In the genomic region with DNA sequence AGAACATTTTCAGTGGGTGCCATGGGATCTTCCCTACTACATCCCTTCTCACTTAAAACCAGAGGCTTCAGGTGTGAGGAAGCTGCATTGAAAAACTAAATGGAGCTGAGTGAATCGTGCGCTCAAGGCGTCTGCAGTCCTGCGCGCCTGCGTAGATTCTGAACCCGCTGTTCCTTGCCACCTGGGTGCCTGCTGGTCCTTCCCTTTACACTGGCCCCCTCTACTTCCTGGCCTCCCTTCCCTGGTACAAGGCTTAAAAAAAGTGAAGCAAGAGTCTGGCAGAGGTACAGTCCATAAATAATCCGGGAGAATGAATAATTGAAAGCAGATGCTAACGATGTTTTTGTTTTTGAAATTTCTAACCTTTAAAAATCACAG, we compare ENCODE assay signal across 8 mouse cellular contexts. TPM values are rescaled to one million over a fixed set of nuclear protein-coding genes. Genes with fewer than 3 reads are reported as not detected.
A peak's percentile ranks its signal among the peaks of the same experiment; 100 is the strongest.
DNase-seq lines count a peak whose midpoint lies in the region; ATAC-seq and TF ChIP-seq lines count a peak whose summit lies in the region.

No protein-coding gene starts in this region.

- H3K4me2 ChIP-seq in lung, embryonic 14.5 days: peak overlapping the region; percentile 66
- peak overlapping the region; percentile 81 for H3K4me2 ChIP-seq in embryonic facial prominence, embryonic 15.5 days (replicated peaks)
- peak overlapping the region; percentile 84 for H3K4me2 ChIP-seq in intestine, embryonic 16.5 days (ENCODE audit: low read depth, low read length)
- H3K4me2 ChIP-seq in neural tube, embryonic 14.5 days (ENCODE audit: low read depth, low read length): peak overlapping the region; percentile 70

- DNase-seq in lung, embryonic 14.5 days: no peak
- no peak for DNase-seq in lung, adult 18-20 months
- DNase-seq in adrenal gland, postnatal 4 days (ENCODE audit: low spot score in 2 of 2): no peak
- DNase-seq in urinary bladder, postnatal 10 days (ENCODE audit: low spot score): no peak
- no peak for DNase-seq in retina, embryonic 14.5 days (ENCODE audit: low spot score)

- peak; percentile 44; the same call in 1 of the 2 replicates for ATAC-seq in lung, embryonic 14.5 days (ENCODE audit: insufficient read depth)
- ATAC-seq in embryonic facial prominence, embryonic 15.5 days (ENCODE audit: insufficient number of reproducible peaks, low FRiP score, low TSS enrichment, low read depth): no peak
- peak; percentile 39 for ATAC-seq in intestine, embryonic 16.5 days
- peak; percentile 22 for ATAC-seq in neural tube, embryonic 14.5 days (ENCODE audit: low read depth)

- no peak for TF ChIP-seq CTCF in lung, embryonic 14.5 days (IDR thresholded peaks at IDR 0.05; ENCODE audit: low read depth)

- H3K9ac ChIP-seq in lung, embryonic 14.5 days: peak overlapping the region; percentile 43
- H3K9ac ChIP-seq in embryonic facial prominence, embryonic 15.5 days: 0 out of 2 replicates have a peak overlapping the region, but pooled peaks have one; percentile 12
- peak overlapping the region; percentile 73 for H3K9ac ChIP-seq in intestine, embryonic 16.5 days (ENCODE audit: low read depth, low read length)
- peak overlapping the region; percentile 67; the same call in 1 of the 2 replicates for H3K9ac ChIP-seq in neural tube, embryonic 14.5 days (replicated peaks; ENCODE audit: low read depth, low read length)

- peaks cover 51% of the 10 kb centered on the region for H3K27me3 ChIP-seq in lung, embryonic 14.5 days (ENCODE audit: insufficient read depth, low read length)
- H3K27me3 ChIP-seq in embryonic facial prominence, embryonic 15.5 days: peaks cover 54% of the 10 kb centered on the region
- H3K27me3 ChIP-seq in intestine, embryonic 16.5 days (replicated peaks; ENCODE audit: control insufficient read depth, insufficient read depth, low read length): peaks cover 4% of the 10 kb centered on the region
- H3K27me3 ChIP-seq in neural tube, embryonic 14.5 days (ENCODE audit: control insufficient read depth, insufficient read depth, low read length): peaks cover 3% of the 10 kb centered on the region; the same call in 1 of the 2 replicates

- 9% methylated on average over 9 of the region's 9 CpGs for WGBS in lung, embryonic 14.5 days
- 6% methylated on average over 9 of the region's 9 CpGs for WGBS in embryonic facial prominence, embryonic 15.5 days
- WGBS in intestine, embryonic 16.5 days: 13% methylated on average over 9 of the region's 9 CpGs
- WGBS in neural tube, embryonic 14.5 days: 3% methylated on average over 9 of the region's 9 CpGs

- H3K4me3 ChIP-seq in lung, embryonic 14.5 days (ENCODE audit: low read depth, low read length): peak overlapping the region; percentile 43
- peak overlapping the region; percentile 46 for H3K4me3 ChIP-seq in embryonic facial prominence, embryonic 15.5 days (replicated peaks)
- peak overlapping the region; percentile 56 for H3K4me3 ChIP-seq in intestine, embryonic 16.5 days (ENCODE audit: low read length)
- H3K4me3 ChIP-seq in neural tube, embryonic 14.5 days (ENCODE audit: low read depth, low read length): peak overlapping the region; percentile 46

- no peaks in the 10 kb centered on the region for H3K36me3 ChIP-seq in lung, embryonic 14.5 days (ENCODE audit: insufficient read depth)
- H3K36me3 ChIP-seq in embryonic facial prominence, embryonic 15.5 days: no peaks in the 10 kb centered on the region
- H3K36me3 ChIP-seq in intestine, embryonic 16.5 days (ENCODE audit: control insufficient read depth, insufficient read depth, low read length): no peaks in the 10 kb centered on the region
- H3K36me3 ChIP-seq in neural tube, embryonic 14.5 days (ENCODE audit: control insufficient read depth, insufficient read depth, low read length): no peaks in the 10 kb centered on the region

- no peaks in the 10 kb centered on the region for H3K9me3 ChIP-seq in lung, embryonic 14.5 days (ENCODE audit: low read depth, low read length)
- no peaks in the 10 kb centered on the region for H3K9me3 ChIP-seq in embryonic facial prominence, embryonic 15.5 days (replicated peaks)
- no peaks in the 10 kb centered on the region for H3K9me3 ChIP-seq in intestine, embryonic 16.5 days (ENCODE audit: control insufficient read depth, low read length)
- no peaks in the 10 kb centered on the region for H3K9me3 ChIP-seq in neural tube, embryonic 14.5 days (ENCODE audit: control insufficient read depth, low read length)

- H3K4me1 ChIP-seq in lung, embryonic 14.5 days (ENCODE audit: insufficient read depth): 0 out of 2 replicates have a peak, but pooled peaks cover 3% of the 10 kb centered on the region
- H3K4me1 ChIP-seq in embryonic facial prominence, embryonic 15.5 days: peaks cover 36% of the 10 kb centered on the region
- H3K4me1 ChIP-seq in intestine, embryonic 16.5 days (ENCODE audit: control insufficient read depth, insufficient read depth, low read length): peaks cover 11% of the 10 kb centered on the region; the same call in 1 of the 2 replicates
- no peaks in the 10 kb centered on the region for H3K4me1 ChIP-seq in neural tube, embryonic 14.5 days (ENCODE audit: control insufficient read depth, insufficient read depth, low read length)

- H3K27ac ChIP-seq in lung, embryonic 14.5 days (ENCODE audit: low read depth): no peak overlapping the region
- H3K27ac ChIP-seq in embryonic facial prominence, embryonic 15.5 days (replicated peaks): no peak overlapping the region
- peak overlapping the region; percentile 56 for H3K27ac ChIP-seq in intestine, embryonic 16.5 days (ENCODE audit: low read length)
- peak overlapping the region; percentile 95 for H3K27ac ChIP-seq in neural tube, embryonic 14.5 days (ENCODE audit: low read depth, low read length)

RNA-seq across cellular contexts. Expression of a gene that starts 1.7 kb away (rescaled TPM):
- polyA plus RNA-seq in lung, embryonic 14.5 days (2014; fragmentation: Nextera tagmentation; extraction: Ambion mirVana): 0.12 and 0.42 TPM in 2 replicates
- 6.5 and 8.5 TPM in 2 replicates for polyA plus RNA-seq in embryonic facial prominence, embryonic 15.5 days (2015; fragmentation: Nextera tagmentation; extraction: Ambion mirVana)
- 75.3 and 96.3 TPM in 2 replicates for polyA plus RNA-seq in intestine, embryonic 16.5 days (2015; fragmentation: Nextera tagmentation; extraction: Ambion mirVana)
- 60.9 and 69.7 TPM in 2 replicates for polyA plus RNA-seq in neural tube, embryonic 14.5 days (2014; fragmentation: Nextera tagmentation; extraction: Ambion mirVana)
- 10 to 100 TPM in 1 of 2 experiments, 1 to 10 TPM in 1; 3.5 to 17.2 TPM for total RNA-seq in adrenal gland, postnatal 4 days (2021)

Comparison
In these comparisons a context has a peak if more than half of its experiments do, and no peak if none do; other contexts are left out.
1. H3K27ac ChIP-seq: peak in intestine, embryonic 16.5 days (single experiment) and neural tube, embryonic 14.5 days (single experiment); none in lung, embryonic 14.5 days (single experiment) and embryonic facial prominence, embryonic 15.5 days (single experiment).
2. H3K9ac ChIP-seq: peak in every context shown above with its lines; median percentile 73 in intestine, embryonic 16.5 days; 67 in neural tube, embryonic 14.5 days; 43 in lung, embryonic 14.5 days; 12 in embryonic facial prominence, embryonic 15.5 days.
3. Peak in every context shown above with its lines, with median percentiles within 50 percentile points of each other: H3K4me2 ChIP-seq and H3K4me3 ChIP-seq.